Comparison of ENCODE assay signal across 17 mouse cellular contexts in the genomic region with DNA sequence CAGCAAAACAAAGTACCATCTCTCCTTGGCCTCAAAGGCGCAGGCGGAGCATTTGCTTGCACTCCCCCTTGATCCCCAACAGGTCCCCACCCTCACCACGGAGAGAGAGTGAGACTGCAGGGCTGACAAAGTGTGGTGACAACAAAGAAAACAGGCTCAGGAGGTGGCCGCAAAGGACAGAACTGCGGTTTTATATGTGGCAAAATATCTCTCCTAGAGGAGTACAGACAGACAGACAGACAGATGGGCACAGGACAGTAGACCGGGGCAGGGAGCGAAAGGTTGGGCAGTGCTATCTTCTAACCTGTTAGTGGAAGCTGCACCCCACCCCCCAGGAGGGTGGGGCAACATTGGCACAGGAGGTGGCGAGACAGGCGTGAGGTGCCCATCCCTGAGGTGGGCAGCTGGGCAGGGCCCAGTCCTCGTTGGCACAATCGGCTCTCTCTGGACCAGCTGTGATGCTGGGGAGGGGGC. TPM values are rescaled to one million over a fixed set of nuclear protein-coding genes. Genes with fewer than 3 reads are reported as not detected.
DNase-seq lines count a peak whose midpoint lies in the region; ATAC-seq and TF ChIP-seq lines count a peak whose summit lies in the region.
"Had no signal": no experiment of that assay in that cellular context is flagged by ENCODE, and none has a peak within 500 bp of the region (broad histone marks: within the 10 kb centered on the region; RNA-seq: fewer than 3 reads in every experiment).

No protein-coding gene starts in this region.

- no peak for ATAC-seq in forebrain, embryonic 11.5 days (replicated peaks; ENCODE audit: low FRiP score)
- ATAC-seq: forebrain, embryonic 15.5 days; inflammation-experienced regulatory T-cells, adult 6 months had no signal

- H3K36me3 ChIP-seq in forebrain, embryonic 11.5 days (ENCODE audit: control insufficient read depth, insufficient read depth, low read length), result no peaks in the 10 kb centered on the region; the same call in 1 of the 2 replicates

- no peak overlapping the region for H3K4me3 ChIP-seq in gastrocnemius, adult 2 months
- no peak overlapping the region for H3K4me3 ChIP-seq in forebrain, embryonic 11.5 days (ENCODE audit: low read depth, low read length)
- H3K4me3 ChIP-seq: embryonic facial prominence, embryonic 15.5 days; forebrain, embryonic 15.5 days; heart, embryonic 13.5 days; limb, embryonic 15.5 days had no signal

- peak; percentile 44 for DNase-seq in gastrocnemius, adult 2 months
- no peak for DNase-seq in gastrocnemius, postnatal 4 days (ENCODE audit: low spot score in 2 of 2)
- DNase-seq in spleen, adult 18-20 months, result peak; percentile 43 to 49
- DNase-seq in spleen, postnatal 14 days (ENCODE audit: low spot score in 2 of 2), result no peak
- peak; percentile 68 to 70 for DNase-seq in natural killer cell, adult 2 months (ENCODE audit: low spot score in 2 of 2)
- DNase-seq in thymus, postnatal 4 days, result peak; percentile 81
- DNase-seq in forebrain, embryonic 11.5 days (ENCODE audit: low spot score), result no peak
- DNase-seq in ovary, postnatal 10 days (ENCODE audit: low spot score), result no peak
- DNase-seq: adrenal gland, adult 2 months; cerebellum, postnatal 25 days; gastrocnemius, postnatal 25 days; retina, postnatal 1 day had no signal

- no peaks in the 10 kb centered on the region for H3K9me3 ChIP-seq in forebrain, embryonic 11.5 days (ENCODE audit: control insufficient read depth, low read length)
- H3K9me3 ChIP-seq: embryonic facial prominence, embryonic 15.5 days; forebrain, embryonic 15.5 days; heart, embryonic 13.5 days; limb, embryonic 15.5 days had no signal

- TF ChIP-seq CTCF in gastrocnemius, adult 2 months (IDR thresholded peaks at IDR 0.05), result no peak

- no peak overlapping the region for H3K4me2 ChIP-seq in forebrain, embryonic 11.5 days (ENCODE audit: low read depth, low read length, severe bottlenecking)
- H3K4me2 ChIP-seq: embryonic facial prominence, embryonic 15.5 days; forebrain, embryonic 15.5 days; limb, embryonic 15.5 days had no signal

- WGBS in forebrain, embryonic 11.5 days, result 32% methylated on average over 11 of the region's 11 CpGs

- H3K27me3 ChIP-seq in forebrain, embryonic 11.5 days (ENCODE audit: control insufficient read depth, insufficient read depth, low read length), result peaks cover 4% of the 10 kb centered on the region
- H3K27me3 ChIP-seq: forebrain, embryonic 15.5 days had no signal

- H3K9ac ChIP-seq in forebrain, embryonic 11.5 days (ENCODE audit: low read length), result no peak overlapping the region
- H3K9ac ChIP-seq: embryonic facial prominence, embryonic 15.5 days; forebrain, embryonic 15.5 days; heart, embryonic 13.5 days; limb, embryonic 15.5 days had no signal

- no peak overlapping the region for H3K27ac ChIP-seq in gastrocnemius, adult 2 months
- no peak overlapping the region for H3K27ac ChIP-seq in forebrain, embryonic 11.5 days (ENCODE audit: low read depth, low read length)
- H3K27ac ChIP-seq: embryonic facial prominence, embryonic 15.5 days; forebrain, embryonic 15.5 days; heart, embryonic 13.5 days; limb, embryonic 15.5 days had no signal

- H3K4me1 ChIP-seq in forebrain, embryonic 11.5 days (replicated peaks; ENCODE audit: control insufficient read depth, insufficient read depth, low read length), result peaks cover 18% of the 10 kb centered on the region

- intact Hi-C loops in gastrocnemius, adult 2 months (cut with DNase I), result no loop called here

RNA-seq across cellular contexts. Expression of gene Arl5c, which starts 5.4 kb away (rescaled TPM):
- under 1 TPM; 0.31 to 0.47 TPM for total RNA-seq in gastrocnemius, adult 2 months (2021)
- total RNA-seq in gastrocnemius, postnatal 4 days (2021), result 1 to 10 TPM; 1.5 to 1.9 TPM
- 10.4 and 12.3 TPM in 2 replicates for polyA plus RNA-seq in forebrain, embryonic 11.5 days (2014; fragmentation: Nextera tagmentation; extraction: Ambion mirVana)

RNA-seq across cellular contexts. Expression of gene Plxdc1, which starts 15.1 kb away (rescaled TPM):
- total RNA-seq in gastrocnemius, adult 2 months (2021), result 1 to 10 TPM; 3.0 to 3.1 TPM
- total RNA-seq in gastrocnemius, postnatal 4 days (2021), result 1 to 10 TPM; 7.1 to 7.6 TPM
- polyA plus RNA-seq in forebrain, embryonic 11.5 days (2014; fragmentation: Nextera tagmentation; extraction: Ambion mirVana), result 0.20 TPM in 1 of 2 replicates, not detected in the other

RNA-seq across cellular contexts. Expression of gene Cacnb1, which starts 21.4 kb away (rescaled TPM):
- total RNA-seq in gastrocnemius, adult 2 months (2021), result 100 to 1,000 TPM; 199 to 214 TPM
- 100 to 1,000 TPM; 240 to 241 TPM for total RNA-seq in gastrocnemius, postnatal 4 days (2021)
- 9.6 and 11.1 TPM in 2 replicates for polyA plus RNA-seq in forebrain, embryonic 11.5 days (2014; fragmentation: Nextera tagmentation; extraction: Ambion mirVana)

RNA-seq across cellular contexts. Expression of gene Rpl19, which starts 25.1 kb away (rescaled TPM):
- 100 to 1,000 TPM; 404 to 490 TPM for total RNA-seq in gastrocnemius, adult 2 months (2021)
- total RNA-seq in gastrocnemius, postnatal 4 days (2021), result 1,000 to 10,000 TPM; 1,153 to 1,224 TPM
- 897 and 919 TPM in 2 replicates for polyA plus RNA-seq in forebrain, embryonic 11.5 days (2014; fragmentation: Nextera tagmentation; extraction: Ambion mirVana)

RNA-seq across cellular contexts. Expression of gene Stac2, which starts 51.9 kb away (rescaled TPM):
- under 1 TPM in 1 of 2 experiments, not detected in 1; 0.11 TPM for total RNA-seq in gastrocnemius, adult 2 months (2021)
- under 1 TPM; 0.54 to 0.60 TPM for total RNA-seq in gastrocnemius, postnatal 4 days (2021)
- polyA plus RNA-seq in forebrain, embryonic 11.5 days (2014; fragmentation: Nextera tagmentation; extraction: Ambion mirVana), result 0.81 and 0.86 TPM in 2 replicates

Comparison
In these comparisons a context has a peak if more than half of its experiments do, and no peak if none do; other contexts are left out.
1. DNase-seq: peak in gastrocnemius, adult 2 months (single experiment), spleen, adult 18-20 months (2 of 2), natural killer cell, adult 2 months (2 of 2) and thymus, postnatal 4 days (single experiment); none in gastrocnemius, postnatal 4 days (0 of 2), spleen, postnatal 14 days (0 of 2), forebrain, embryonic 11.5 days (single experiment) and ovary, postnatal 10 days (single experiment).